Mouse (Mus musculus) myocyte (in vitro differentiated cells): ENCODE results near the gene Napsa. TPM values are rescaled to one million over a fixed set of nuclear protein-coding genes. Genes with fewer than 3 reads are reported as not detected.

ENCODE experiments used
- H3K27me3 ChIP-seq: one replicate; pipeline ENCODE4 v1.6.1; 2011; ENCODE audit not compliant: control insufficient read depth, insufficient read depth, insufficient read length
- H3K36me3 ChIP-seq: one replicate; pipeline ENCODE4 v1.6.1; 2011; ENCODE audit not compliant: control insufficient read depth, insufficient read depth
- H3K4me2 ChIP-seq: one replicate; pipeline ENCODE4 v1.6.1; 2011; ENCODE audit warnings: low read depth, control low read depth
- H3K4me3 ChIP-seq: one replicate; pipeline ENCODE4 v1.5.1; 2011; ENCODE audit warnings: mild to moderate bottlenecking, control low read depth, moderate library complexity
- H3K79me2 ChIP-seq: one replicate; pipeline ENCODE4 v1.6.1; 2011; ENCODE audit not compliant: control insufficient read depth, insufficient read depth
- H3ac ChIP-seq: one replicate; pipeline ENCODE4 v1.6.1; 2011; ENCODE audit not compliant: control insufficient read depth, insufficient read length
- CEBPB ChIP-seq: IDR thresholded peaks from 2 replicates; pipeline ENCODE4 v1.6.1; 2011; ENCODE audit warnings: mild to moderate bottlenecking, moderate library complexity; ENCODE audit not compliant: poor library complexity, insufficient read depth, severe bottlenecking
- E2F4 ChIP-seq: IDR thresholded peaks from one replicate; pipeline ENCODE4 v1.6.1; 2011; ENCODE audit warnings: mild to moderate bottlenecking, control low read depth, moderate library complexity; ENCODE audit not compliant: insufficient read depth
- MAX ChIP-seq: IDR thresholded peaks from one replicate; pipeline ENCODE4 v1.6.1; 2011; ENCODE audit warnings: low read depth, mild to moderate bottlenecking, control low read depth
- MYOD1 ChIP-seq, 3 experiments: IDR thresholded peaks; one replicate each; pipeline ENCODE4 v1.6.1; 2011; ENCODE audit warnings: control low read depth in 2 of 3, low read depth in 2 of 3, mild to moderate bottlenecking in 2 of 3, moderate library complexity in 1 of 3; ENCODE audit not compliant: insufficient read length in 2 of 3, control insufficient read depth in 1 of 3
- MYOG ChIP-seq, 3 experiments: IDR thresholded peaks; one replicate each; pipeline ENCODE4 v1.6.1; 2011; ENCODE audit warnings: control low read depth in 2 of 3, low read depth in 2 of 3, mild to moderate bottlenecking in 2 of 3; ENCODE audit not compliant: insufficient read length in 2 of 3, control insufficient read depth in 1 of 3, insufficient read depth in 1 of 3
- POLR2A ChIP-seq: IDR thresholded peaks from one replicate; pipeline ENCODE4 v1.6.1; 2011; ENCODE audit warnings: low read depth, mild to moderate bottlenecking, control low read depth, moderate library complexity; ENCODE audit not compliant: insufficient read length
- POLR2AphosphoS2 ChIP-seq: IDR thresholded peaks from one replicate; pipeline ENCODE4 v1.6.1; 2011; ENCODE audit warnings: low read depth, control low read depth; ENCODE audit not compliant: insufficient read length
- REST ChIP-seq: IDR thresholded peaks from one replicate; pipeline ENCODE4 v1.6.1; 2011; ENCODE audit warnings: mild to moderate bottlenecking, control low read depth, moderate library complexity; ENCODE audit not compliant: insufficient read depth, insufficient read length
- SRF ChIP-seq: IDR thresholded peaks from one replicate; pipeline ENCODE4 v1.6.1; 2011; ENCODE audit warnings: low read depth; ENCODE audit not compliant: control insufficient read depth, insufficient read length
- TCF12 ChIP-seq: IDR thresholded peaks from one replicate; pipeline ENCODE4 v1.6.1; 2011; ENCODE audit warnings: mild to moderate bottlenecking, control low read depth; ENCODE audit not compliant: poor library complexity, insufficient read depth, severe bottlenecking
- TCF3 ChIP-seq: IDR thresholded peaks from one replicate; pipeline ENCODE4 v1.6.1; 2011; ENCODE audit warnings: low read depth, control low read depth; ENCODE audit not compliant: insufficient read length
- USF1 ChIP-seq: IDR thresholded peaks from one replicate; pipeline ENCODE4 v1.6.1; 2011; ENCODE audit warnings: low read depth, mild to moderate bottlenecking, control low read depth, moderate library complexity
- polyA plus RNA-seq: library from polyadenylated mRNA; unstranded; fragments of >200 nt; fragmentation: generic; extraction: Trizol; gene quantifications from one replicate; pipeline ENCODE4 v1.2.1, GENCODE M21; 2012; ENCODE audit warnings: missing spikeins

Napsa gene
- polyA plus RNA-seq, 1 experiment: not detected

GRCm38 (mm10) chr7:44589946-44590345, 17.8 kb downstream of the Napsa start:
- TF ChIP-seq MYOG (IDR thresholded peaks at IDR 0.05; ENCODE audit: control insufficient read depth in 1 of 3, insufficient read depth in 1 of 3, insufficient read length in 2 of 3, low read depth in 2 of 3) (no peak), TCF3 (no peak), USF1 (no peak), POLR2A (no peak), MYOD1 (IDR thresholded peaks at IDR 0.05; ENCODE audit: control insufficient read depth in 1 of 3, insufficient read length in 2 of 3, low read depth in 2 of 3) (no peak), POLR2AphosphoS2 (no peak), TCF12 (no peak), CEBPB (no peak), SRF (no peak), E2F4 (no peak), MAX (no peak), REST (no peak)
- Histone ChIP-seq H3ac (no peak overlapping the region), H3K27me3 (peaks cover 71% of the 10 kb centered on the region), H3K79me2 (no peaks in the 10 kb centered on the region), H3K4me2 (peak overlapping the region; percentile 18), H3K36me3 (no peaks in the 10 kb centered on the region), H3K4me3 (no peak overlapping the region)

GRCm38 (mm10) chr7:44590402-44591347, 18.5 kb downstream of the Napsa start, which contains the start of gene Kcnc3:
Kcnc3 (plus strand) TSS chr7:44590664.
- Histone ChIP-seq H3K36me3 (no peaks in the 10 kb centered on the region), H3K4me2 (peak within 1 kb of the TSS; percentile 24), H3ac (peak within 1 kb of the TSS; percentile 10), H3K27me3 (peaks cover 70% of the 10 kb centered on the region), H3K4me3 (no peak within 1 kb of the TSS), H3K79me2 (no peaks in the 10 kb centered on the region)
- TF ChIP-seq TCF3 (no peak), POLR2A (peak; percentile 68)

- Histone ChIP-seq H3K4me2 (peak overlapping the region; percentile 24), H3ac (peak overlapping the region; percentile 10), H3K79me2 (no peaks in the 10 kb centered on the region), H3K36me3 (no peaks in the 10 kb centered on the region), H3K27me3 (peaks cover 72% of the 10 kb centered on the region), H3K4me3 (no peak overlapping the region)
- TF ChIP-seq CEBPB (no peak), E2F4 (no peak), POLR2AphosphoS2 (no peak)
These were observed 19.4 kb downstream of the Napsa start for GRCm38 (mm10) chr7:44591348-44592116.

- Histone ChIP-seq H3ac (no peak overlapping the region), H3K36me3 (no peaks in the 10 kb centered on the region), H3K79me2 (no peaks in the 10 kb centered on the region), H3K4me3 (no peak overlapping the region), H3K27me3 (peaks cover 61% of the 10 kb centered on the region), H3K4me2 (no peak overlapping the region)
- TF ChIP-seq USF1 (no peak), MAX (no peak), POLR2A (no peak), TCF3 (no peak), REST (no peak), SRF (no peak), TCF12 (no peak), MYOG (IDR thresholded peaks at IDR 0.05; ENCODE audit: control insufficient read depth in 1 of 3, insufficient read depth in 1 of 3, insufficient read length in 2 of 3, low read depth in 2 of 3) (no peak), MYOD1 (IDR thresholded peaks at IDR 0.05; ENCODE audit: control insufficient read depth in 1 of 3, insufficient read length in 2 of 3, low read depth in 2 of 3) (no peak), E2F4 (no peak), CEBPB (no peak), POLR2AphosphoS2 (no peak)
These were observed 20.9 kb downstream of the Napsa start for GRCm38 (mm10) chr7:44593051-44593450.

GRCm38 (mm10) chr7:44593775-44594174, 21.6 kb downstream of the Napsa start:
- peaks cover 63% of the 10 kb centered on the region for H3K27me3 ChIP-seq
- no peaks in the 10 kb centered on the region for H3K79me2 ChIP-seq
- H3K4me2 ChIP-seq: no peak overlapping the region
- TF ChIP-seq MAX: no peak
- TF ChIP-seq REST: peak; percentile 92
- no peak for TF ChIP-seq MYOG (IDR thresholded peaks at IDR 0.05; ENCODE audit: control insufficient read depth in 1 of 3, insufficient read depth in 1 of 3, insufficient read length in 2 of 3, low read depth in 2 of 3)
- no peak overlapping the region for H3ac ChIP-seq
- H3K36me3 ChIP-seq: no peaks in the 10 kb centered on the region
- no peak overlapping the region for H3K4me3 ChIP-seq
